Mouse (Mus musculus) megakaryocyte, embryonic 14.5 days (primary cell): Measurements from ENCODE around the gene Skint3.
"Not testable (repeated sequence)": the region's sequence is repeated elsewhere in the genome, so short reads cannot be mapped to it uniquely, and the experiment has no call there.

ENCODE experiments used
- FLI1 ChIP-seq: IDR thresholded peaks from 2 replicates; pipeline ENCODE4 v1.6.1; 2012; ENCODE audit warnings: low read length, inconsistent platforms, mixed read lengths
- GATA1 ChIP-seq: IDR thresholded peaks from 3 replicates; pipeline ENCODE4 v1.6.1; 2012; ENCODE audit warnings: mixed read lengths, low read length, inconsistent platforms, borderline replicate concordance

DNA sequence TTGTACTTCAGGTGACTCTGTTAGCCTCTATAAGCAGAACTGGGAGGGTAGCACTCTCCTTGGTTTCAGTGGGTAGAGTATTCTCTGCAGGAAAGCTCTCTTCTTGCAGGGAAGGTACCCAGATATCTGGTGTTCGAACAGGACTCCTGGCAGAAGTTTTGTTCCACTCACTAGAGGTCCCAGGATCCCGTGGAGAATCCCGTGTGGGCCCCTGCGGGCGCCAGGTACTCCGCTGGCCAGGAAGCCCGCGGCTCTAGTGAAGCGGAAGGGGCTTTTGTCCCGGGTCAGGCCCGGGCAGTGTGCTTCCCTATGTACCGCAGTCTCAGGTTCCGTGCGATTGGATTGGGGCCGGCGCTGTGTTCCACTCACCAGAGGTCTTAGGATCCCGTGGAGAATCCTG is 117.1 kb downstream of the Skint3 start:
- not testable (repeated sequence) for TF ChIP-seq GATA1, FLI1
